Mouse (Mus musculus): ENCODE results near the gene Nrxn3. TPM values are rescaled to one million over a fixed set of nuclear protein-coding genes. Genes with fewer than 3 reads are reported as not detected.

Nrxn3 gene
- not detected in 4 replicates for total RNA-seq (2023)

DNA sequence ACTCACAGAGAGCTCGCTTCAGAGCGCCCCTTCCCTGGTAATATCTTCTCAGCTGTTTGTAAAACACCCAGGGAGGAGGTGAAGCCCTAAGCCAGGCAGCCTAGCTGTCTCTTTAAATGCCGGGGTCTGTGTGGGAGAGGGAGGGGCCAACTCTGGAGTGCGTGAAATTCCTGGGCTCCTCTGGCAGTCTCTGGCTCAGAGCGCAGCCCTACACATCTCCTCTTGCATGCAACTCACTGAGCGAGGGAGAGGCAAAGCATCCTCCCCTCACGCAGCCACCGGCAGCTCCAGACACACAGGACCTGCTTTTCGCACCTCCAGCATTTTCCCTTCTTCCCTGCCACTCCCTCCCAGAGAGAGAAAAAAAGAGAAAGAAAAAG is at the start of gene Nrxn3:
TSS of gene Nrxn3 (plus strand) at position 186 of the 380 bp plus-strand sequence.

